Mouse (Mus musculus): ENCODE results near the gene Trim67.

- no peak for TF ChIP-seq POLR2A (IDR thresholded peaks at IDR 0.05; ENCODE audit: low read depth, low read length)
- no peak for TF ChIP-seq CTCF (IDR thresholded peaks at IDR 0.05; ENCODE audit: extremely low read depth, insufficient read depth, insufficient read length, insufficient replicate concordance)
Observed at GRCm38 (mm10) chr8:124845131-124845530, 52.2 kb downstream of the Trim67 start.
